Comparison of ENCODE assay signal across 13 mouse cellular contexts in genomic region chr6:85132237-85132636, GRCm38 (mm10). TPM values are rescaled to one million over a fixed set of nuclear protein-coding genes. Genes with fewer than 3 reads are reported as not detected.
"Had no signal": no experiment of that assay in that cellular context is flagged by ENCODE, and none has a peak within 500 bp of the region (broad histone marks: within the 10 kb centered on the region; RNA-seq: fewer than 3 reads in every experiment).

No protein-coding gene starts in this region.

RNA-seq across cellular contexts. Expression of gene Emx1, which starts 55.0 kb away (rescaled TPM):
- total RNA-seq: common myeloid progenitor, adult 5-6 weeks; gastrocnemius, adult 18-20 months; gastrocnemius, adult 8-10 months; gastrocnemius, postnatal 10 days; gastrocnemius, postnatal 14 days; gastrocnemius, postnatal 25 days; gastrocnemius, postnatal 36 days; gastrocnemius, postnatal 4 days; granulocyte monocyte progenitor cell, adult 5-6 weeks; heart, adult 18-20 months; heart, adult 2 months; heart, adult 8-10 months had no signal
- polyA plus RNA-seq: erythroblast, embryonic 14.5 days; heart, adult 2 months had no signal
